Mouse (Mus musculus): ENCODE measurements around the gene Zfp488. TPM values are rescaled to one million over a fixed set of nuclear protein-coding genes. Genes with fewer than 3 reads are reported as not detected.

Zfp488 gene
- polyA plus RNA-seq, 1 experiment from 2014 or later, result 0.07 TPM

DNA sequence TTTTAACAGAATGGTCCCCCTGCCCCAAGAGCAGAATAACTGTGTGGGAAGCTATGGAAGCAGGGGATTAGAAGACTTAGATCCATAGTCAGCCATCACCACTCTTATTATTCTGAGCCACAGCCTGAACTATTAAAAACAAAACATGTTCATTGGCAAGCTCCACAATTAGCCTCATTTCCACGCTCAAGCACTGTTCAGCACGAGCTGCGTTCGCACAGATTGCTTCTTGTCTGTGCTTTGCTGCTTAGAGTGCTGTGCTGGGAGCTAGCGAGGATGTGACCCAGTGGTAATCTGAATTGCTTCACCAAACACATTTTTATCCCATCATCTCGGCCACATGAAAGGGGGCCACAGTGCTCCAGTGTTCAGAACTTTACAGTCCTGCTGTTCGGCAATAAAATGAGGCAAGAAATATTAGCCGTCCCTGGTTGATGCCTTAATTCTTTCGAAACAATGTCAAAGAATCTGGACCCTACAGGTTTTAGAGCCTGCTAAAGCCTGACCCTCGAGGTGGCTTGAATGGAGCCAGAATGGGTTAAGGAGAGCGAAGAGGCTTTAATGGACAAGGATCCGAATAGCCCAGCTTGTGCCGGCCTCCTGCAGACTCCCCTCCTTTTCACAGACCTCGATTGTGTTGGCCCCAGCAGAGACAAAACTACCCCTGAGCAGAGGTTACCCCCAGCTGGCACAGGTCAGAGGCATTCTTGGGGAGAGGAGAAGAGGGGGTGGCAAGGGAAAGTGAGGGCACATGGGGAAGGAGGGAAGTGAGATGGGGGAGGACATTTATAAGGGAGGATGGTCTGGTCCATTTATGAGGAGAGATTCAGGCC, 57.6 kb downstream of the Zfp488 start:
- TF ChIP-seq CTCF (IDR thresholded peaks at IDR 0.05; ENCODE audit: low read depth), result no peak
- peaks cover 37% of the 10 kb centered on the region for H3K27me3 ChIP-seq (replicated peaks; ENCODE audit: control insufficient read depth, insufficient read depth, low read length)
- H3K4me3 ChIP-seq (ENCODE audit: low read depth, low read length), result no peak overlapping the region
- no peak overlapping the region for H3K4me2 ChIP-seq (replicated peaks; ENCODE audit: low read depth)
- H3K36me3 ChIP-seq (ENCODE audit: control insufficient read depth, insufficient read depth), result no peaks in the 10 kb centered on the region
- no peaks in the 10 kb centered on the region for H3K9me3 ChIP-seq (ENCODE audit: control insufficient read depth)
- ATAC-seq, result no peak
- no peak overlapping the region for H3K27ac ChIP-seq (ENCODE audit: low read depth, low read length)
- WGBS, result 54% methylated on average over 14 of the region's 14 CpGs
- no peak overlapping the region for H3K9ac ChIP-seq (ENCODE audit: low read depth, low read length)
- no peaks in the 10 kb centered on the region for H3K4me1 ChIP-seq (replicated peaks; ENCODE audit: control insufficient read depth, insufficient read depth, low read length)

Other genes starting within 250 kb of the Zfp488 start
- 4.4 TPM in 2 replicates for gene Gdf10, start 55.2 kb downstream of the Zfp488 start, polyA plus RNA-seq (2015; fragmentation: Nextera tagmentation; extraction: Ambion mirVana)
- gene Gdf2, start 37.7 kb downstream of the Zfp488 start, polyA plus RNA-seq (2015; fragmentation: Nextera tagmentation; extraction: Ambion mirVana), result not detected in 2 replicates
- gene Rbp3, start 24.8 kb downstream of the Zfp488 start, polyA plus RNA-seq (2015; fragmentation: Nextera tagmentation; extraction: Ambion mirVana), result not detected in 2 replicates
- not detected in 2 replicates for gene Gm30083, start 36.4 kb upstream of the Zfp488 start, polyA plus RNA-seq (2015; fragmentation: Nextera tagmentation; extraction: Ambion mirVana)
- gene Gm5460, start 38.0 kb upstream of the Zfp488 start, polyA plus RNA-seq (2015; fragmentation: Nextera tagmentation; extraction: Ambion mirVana), result not detected in 2 replicates
- not detected in 2 replicates for gene Antxrl, start 73.9 kb upstream of the Zfp488 start, polyA plus RNA-seq (2015; fragmentation: Nextera tagmentation; extraction: Ambion mirVana)
- 12.1 and 16.9 TPM in 2 replicates for gene Anxa8, start 107.2 kb upstream of the Zfp488 start, polyA plus RNA-seq (2015; fragmentation: Nextera tagmentation; extraction: Ambion mirVana)
- gene A630023A22Rik, start 124.0 kb upstream of the Zfp488 start, polyA plus RNA-seq (2015; fragmentation: Nextera tagmentation; extraction: Ambion mirVana), result 0.35 and 1.3 TPM in 2 replicates
- gene Npy4r, start 173.7 kb upstream of the Zfp488 start, polyA plus RNA-seq (2015; fragmentation: Nextera tagmentation; extraction: Ambion mirVana), result 0.26 and 0.46 TPM in 2 replicates
- 0.13 and 0.17 TPM in 2 replicates for gene Gprin2, start 222.9 kb upstream of the Zfp488 start, polyA plus RNA-seq (2015; fragmentation: Nextera tagmentation; extraction: Ambion mirVana)
- gene Syt15, start 240.8 kb upstream of the Zfp488 start, polyA plus RNA-seq (2015; fragmentation: Nextera tagmentation; extraction: Ambion mirVana), result 1.0 and 1.2 TPM in 2 replicates